Mouse (Mus musculus): ENCODE results near the gene Aasdhppt. TPM values are rescaled to one million over a fixed set of nuclear protein-coding genes. Genes with fewer than 3 reads are reported as not detected.

Aasdhppt gene
- 10.7 and 11.8 TPM in 2 replicates for polyA plus RNA-seq (2012; rRNA removed)

GRCm38 (mm10) chr9:4309351-4310085, at the start of gene Aasdhppt, which contains the start of gene Kbtbd3:
TSS of gene Aasdhppt (minus strand) at chr9:4309471.
TSS of gene Kbtbd3 (plus strand) at chr9:4309833.
- no peak for TF ChIP-seq CTCF (IDR thresholded peaks at IDR 0.05; ENCODE audit: extremely low read depth, insufficient read depth, low read length)
- peak; percentile 97 for TF ChIP-seq POLR2A (IDR thresholded peaks at IDR 0.05; ENCODE audit: extremely low read depth, insufficient read depth, low read length)
- peak within 1 kb of the TSS; percentile 61 for H3K27ac ChIP-seq (ENCODE audit: insufficient read depth, low read length)
- H3K4me3 ChIP-seq (ENCODE audit: insufficient read depth, low read length) = peak within 1 kb of the TSS; percentile 80
- H3K4me1 ChIP-seq (ENCODE audit: control insufficient read depth, insufficient read depth, low read length) = peaks cover 5% of the 10 kb centered on the region; the same call in 1 of the 2 replicates

GRCm38 (mm10) chr9:4353163-4353562, 43.9 kb upstream of the Aasdhppt start:
- no peak overlapping the region for H3K4me3 ChIP-seq (ENCODE audit: insufficient read depth, low read length)
- H3K27ac ChIP-seq (ENCODE audit: insufficient read depth, low read length) = no peak overlapping the region
- TF ChIP-seq CTCF (IDR thresholded peaks at IDR 0.05; ENCODE audit: extremely low read depth, insufficient read depth, low read length) (no peak), POLR2A (IDR thresholded peaks at IDR 0.05; ENCODE audit: extremely low read depth, insufficient read depth, low read length) (no peak)
- no peaks in the 10 kb centered on the region for H3K4me1 ChIP-seq (ENCODE audit: control insufficient read depth, insufficient read depth, low read length)

DNA sequence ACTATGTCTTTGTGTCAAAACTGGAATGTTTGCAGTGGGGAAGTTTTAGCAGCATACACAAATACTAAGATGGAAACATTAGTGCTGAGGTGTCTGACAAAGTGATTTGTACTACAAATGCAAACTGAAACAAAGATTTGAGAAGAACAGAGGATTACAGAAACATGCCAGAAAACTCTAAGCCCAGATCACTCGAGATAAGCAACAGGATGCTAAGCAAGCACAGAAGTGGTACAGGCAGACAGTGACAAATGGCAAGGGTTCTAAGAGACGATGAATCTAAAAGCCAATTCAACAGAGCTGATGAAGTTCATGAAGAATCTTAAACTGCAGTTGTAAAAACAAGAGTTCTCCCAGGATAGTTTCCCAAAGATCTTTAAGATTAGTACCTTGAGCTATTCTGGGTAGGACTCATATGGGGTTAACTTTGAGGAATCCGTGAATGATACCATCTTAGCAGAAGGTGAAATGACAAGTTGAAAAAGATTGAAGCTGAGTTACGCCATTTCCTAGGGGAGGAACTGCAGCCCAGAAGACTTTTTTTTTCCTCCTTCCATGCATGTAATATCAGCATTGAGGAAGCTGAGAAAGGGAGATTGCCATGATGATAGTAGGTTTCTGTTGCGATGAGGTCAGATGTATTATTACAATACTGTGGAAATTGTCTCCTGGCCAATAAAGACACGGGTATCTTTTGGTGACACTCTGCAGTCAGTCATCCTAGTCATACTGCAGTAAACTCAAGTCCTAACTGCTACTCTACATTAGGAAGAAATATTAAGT, 9.9 kb upstream of the Aasdhppt start:
- Histone ChIP-seq H3K4me3 (ENCODE audit: insufficient read depth, low read length) (no peak overlapping the region), H3K27ac (ENCODE audit: insufficient read depth, low read length) (no peak overlapping the region), H3K4me1 (ENCODE audit: control insufficient read depth, insufficient read depth, low read length) (no peaks in the 10 kb centered on the region)
- TF ChIP-seq CTCF (IDR thresholded peaks at IDR 0.05; ENCODE audit: extremely low read depth, insufficient read depth, low read length) (no peak), POLR2A (IDR thresholded peaks at IDR 0.05; ENCODE audit: extremely low read depth, insufficient read depth, low read length) (no peak)

GRCm38 (mm10) chr9:4315746-4316145, 6.5 kb upstream of the Aasdhppt start:
- H3K4me1 ChIP-seq (ENCODE audit: control insufficient read depth, insufficient read depth, low read length) = peaks cover 2% of the 10 kb centered on the region; the same call in 1 of the 2 replicates
- H3K27ac ChIP-seq (ENCODE audit: insufficient read depth, low read length) = no peak overlapping the region
- H3K4me3 ChIP-seq (ENCODE audit: insufficient read depth, low read length) = no peak overlapping the region
- no peak for TF ChIP-seq CTCF (IDR thresholded peaks at IDR 0.05; ENCODE audit: extremely low read depth, insufficient read depth, low read length)
- no peak for TF ChIP-seq POLR2A (IDR thresholded peaks at IDR 0.05; ENCODE audit: extremely low read depth, insufficient read depth, low read length)

DNA sequence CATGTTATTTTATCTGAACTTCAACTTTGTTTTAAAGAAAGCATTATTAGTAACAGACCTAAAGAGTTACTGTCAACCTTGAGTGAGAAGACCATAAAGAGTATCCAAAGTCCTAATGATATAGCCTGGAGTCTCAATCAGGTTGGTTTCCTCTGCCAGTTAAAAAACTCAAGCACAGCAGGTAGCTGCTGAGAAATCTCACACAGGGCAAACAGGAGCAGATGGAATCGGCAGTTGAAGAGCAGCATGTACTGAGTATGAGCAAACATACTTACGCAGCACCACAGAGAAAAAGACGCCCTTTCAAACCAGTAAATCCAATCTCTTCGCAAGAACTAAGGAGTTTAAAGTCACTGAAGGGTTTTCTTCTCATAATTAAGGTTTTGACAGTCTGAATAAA, 4.7 kb upstream of the Aasdhppt start:
- TF ChIP-seq POLR2A (IDR thresholded peaks at IDR 0.05; ENCODE audit: extremely low read depth, insufficient read depth, low read length) (no peak), CTCF (IDR thresholded peaks at IDR 0.05; ENCODE audit: extremely low read depth, insufficient read depth, low read length) (no peak)
- H3K27ac ChIP-seq (ENCODE audit: insufficient read depth, low read length) = no peak overlapping the region
- no peak overlapping the region for H3K4me3 ChIP-seq (ENCODE audit: insufficient read depth, low read length)
- H3K4me1 ChIP-seq (ENCODE audit: control insufficient read depth, insufficient read depth, low read length) = peaks cover 4% of the 10 kb centered on the region; the same call in 1 of the 2 replicates

- peaks cover 5% of the 10 kb centered on the region; the same call in 1 of the 2 replicates for H3K4me1 ChIP-seq (ENCODE audit: control insufficient read depth, insufficient read depth, low read length)
- TF ChIP-seq CTCF (IDR thresholded peaks at IDR 0.05; ENCODE audit: extremely low read depth, insufficient read depth, low read length) = no peak
- no peak for TF ChIP-seq POLR2A (IDR thresholded peaks at IDR 0.05; ENCODE audit: extremely low read depth, insufficient read depth, low read length)
- H3K27ac ChIP-seq (ENCODE audit: insufficient read depth, low read length) = no peak overlapping the region
- peak overlapping the region; percentile 80; the same call in 1 of the 2 replicates for H3K4me3 ChIP-seq (ENCODE audit: insufficient read depth, low read length)
Measured at GRCm38 (mm10) chr9:4311162-4311561, 1.9 kb upstream of the Aasdhppt start.

GRCm38 (mm10) chr9:4310706-4311105, 1.4 kb upstream of the Aasdhppt start:
- no peak overlapping the region for H3K27ac ChIP-seq (ENCODE audit: insufficient read depth, low read length)

GRCm38 (mm10) chr9:4308628-4309350, 482 bp downstream of the Aasdhppt start:
- TF ChIP-seq POLR2A (IDR thresholded peaks at IDR 0.05; ENCODE audit: extremely low read depth, insufficient read depth, low read length) = no peak
- no peak for TF ChIP-seq CTCF (IDR thresholded peaks at IDR 0.05; ENCODE audit: extremely low read depth, insufficient read depth, low read length)

More at GRCm38 (mm10) chr9:4310706-4311105, 1.4 kb upstream of the Aasdhppt start:
- TF ChIP-seq CTCF (IDR thresholded peaks at IDR 0.05; ENCODE audit: extremely low read depth, insufficient read depth, low read length) (no peak), POLR2A (IDR thresholded peaks at IDR 0.05; ENCODE audit: extremely low read depth, insufficient read depth, low read length) (no peak)
- peaks cover 5% of the 10 kb centered on the region; the same call in 1 of the 2 replicates for H3K4me1 ChIP-seq (ENCODE audit: control insufficient read depth, insufficient read depth, low read length)
- H3K4me3 ChIP-seq (ENCODE audit: insufficient read depth, low read length) = peak overlapping the region; percentile 80; the same call in 1 of the 2 replicates

GRCm38 (mm10) chr9:4304867-4305266, 4.4 kb downstream of the Aasdhppt start:
- peaks cover 2% of the 10 kb centered on the region; the same call in 1 of the 2 replicates for H3K4me1 ChIP-seq (ENCODE audit: control insufficient read depth, insufficient read depth, low read length)
- TF ChIP-seq POLR2A (IDR thresholded peaks at IDR 0.05; ENCODE audit: extremely low read depth, insufficient read depth, low read length) (no peak), CTCF (IDR thresholded peaks at IDR 0.05; ENCODE audit: extremely low read depth, insufficient read depth, low read length) (no peak)

More at GRCm38 (mm10) chr9:4308628-4309350, 482 bp downstream of the Aasdhppt start:
- Histone ChIP-seq H3K4me1 (ENCODE audit: control insufficient read depth, insufficient read depth, low read length) (peaks cover 5% of the 10 kb centered on the region; the same call in 1 of the 2 replicates), H3K4me3 (ENCODE audit: insufficient read depth, low read length) (peak overlapping the region; percentile 80), H3K27ac (ENCODE audit: insufficient read depth, low read length) (peak overlapping the region; percentile 61; the same call in 1 of the 2 replicates)

More at GRCm38 (mm10) chr9:4304867-4305266, 4.4 kb downstream of the Aasdhppt start:
- Histone ChIP-seq H3K4me3 (ENCODE audit: insufficient read depth, low read length) (no peak overlapping the region), H3K27ac (ENCODE audit: insufficient read depth, low read length) (no peak overlapping the region)
